Mouse (Mus musculus): ENCODE data around the gene Gm21954.

Gene Gm21954

GRCm38 (mm10) chr3:55462904-55463668, 8.9 kb downstream of the Gm21954 start:
- no peak for DNase-seq (ENCODE audit: low read depth, low spot score)

DNA sequence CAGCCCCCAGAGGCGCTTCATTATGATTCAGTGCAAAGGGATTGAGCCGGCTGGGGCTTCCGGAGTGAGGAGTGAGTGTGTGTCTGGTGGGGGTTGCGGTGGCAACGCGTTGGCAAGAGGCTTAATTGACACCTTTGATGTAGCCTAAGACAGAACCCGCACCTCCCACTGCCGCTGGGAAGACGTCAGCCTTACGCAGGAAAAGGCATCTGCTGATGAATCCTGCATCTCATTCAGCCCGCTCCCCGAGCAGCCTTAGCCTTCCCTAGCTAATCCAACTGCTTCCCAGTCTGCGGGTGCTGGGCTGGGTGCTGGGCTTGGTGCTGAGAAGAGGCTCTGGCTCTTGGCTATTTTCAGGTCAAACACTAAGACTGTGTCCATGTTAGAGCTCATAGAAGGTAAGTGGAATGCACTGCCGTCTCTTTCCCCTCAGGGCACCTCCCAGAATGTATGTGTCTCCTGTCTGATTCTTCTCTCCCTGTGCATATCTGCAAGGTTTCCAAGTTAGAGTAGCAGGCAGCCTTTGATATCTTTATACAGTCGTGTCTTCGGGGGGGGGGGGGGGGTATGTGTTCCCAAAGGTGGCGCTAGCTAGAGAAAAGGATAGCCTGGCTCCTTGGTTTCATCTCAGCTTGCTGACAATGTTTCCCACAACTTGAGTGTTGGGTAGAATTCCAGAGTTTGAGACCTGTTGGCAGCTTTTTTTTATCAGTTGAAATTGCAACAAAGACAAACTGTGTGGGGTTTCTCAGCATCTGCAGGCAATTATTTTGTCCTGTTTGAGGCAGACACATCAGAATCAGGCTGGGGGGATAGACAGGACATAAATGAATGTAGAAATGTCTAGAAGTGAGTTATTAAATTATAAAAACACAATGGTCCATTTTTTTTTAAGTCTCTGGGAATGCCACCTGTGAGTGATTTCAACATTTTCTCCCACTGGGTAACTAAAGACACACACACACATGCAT, 10.0 kb downstream of the Gm21954 start:
- DNase-seq (ENCODE audit: low read depth, low spot score): peak; percentile 97

DNA sequence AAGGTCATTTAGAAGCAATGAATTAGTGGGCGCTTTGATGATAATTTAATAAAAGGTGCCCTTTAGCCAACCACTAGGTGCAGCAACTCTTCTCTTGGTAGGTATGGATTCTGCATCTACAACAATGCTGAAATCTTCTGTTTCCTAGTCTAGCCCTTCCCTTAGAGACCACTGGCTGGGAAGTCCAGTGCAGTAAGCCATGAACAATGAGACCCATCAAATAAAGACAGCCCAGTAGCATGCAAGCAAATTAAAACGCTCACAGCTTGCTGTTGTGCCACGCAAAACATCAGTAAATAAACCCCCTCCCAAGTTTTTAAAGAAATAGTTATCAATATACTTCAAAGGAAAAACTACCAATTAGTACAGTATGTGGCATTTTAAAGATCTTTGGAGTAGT, 10.9 kb downstream of the Gm21954 start:
- no peak for DNase-seq (ENCODE audit: low read depth, low spot score)

DNA sequence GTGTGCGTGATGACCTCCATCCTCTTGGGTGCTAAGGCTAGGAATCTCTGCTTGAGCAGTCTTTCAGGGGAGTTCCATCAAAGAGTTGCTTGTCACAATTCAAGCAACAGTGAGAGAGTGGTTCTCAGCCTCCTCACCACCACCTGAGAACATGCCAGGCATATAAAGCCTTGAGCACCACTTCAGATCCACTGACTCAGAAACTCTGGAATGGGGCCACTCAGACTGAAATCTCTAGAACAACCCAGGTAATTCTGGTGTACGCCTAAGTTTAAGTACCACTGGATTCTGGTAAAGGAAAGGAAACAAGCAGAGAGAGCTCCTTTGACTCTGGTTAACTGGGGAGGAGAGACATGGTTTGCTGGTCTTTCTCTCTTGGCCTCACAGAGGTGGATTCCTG, 19.5 kb downstream of the Gm21954 start:
- DNase-seq (ENCODE audit: low read depth, low spot score): peak; percentile 62

DNA sequence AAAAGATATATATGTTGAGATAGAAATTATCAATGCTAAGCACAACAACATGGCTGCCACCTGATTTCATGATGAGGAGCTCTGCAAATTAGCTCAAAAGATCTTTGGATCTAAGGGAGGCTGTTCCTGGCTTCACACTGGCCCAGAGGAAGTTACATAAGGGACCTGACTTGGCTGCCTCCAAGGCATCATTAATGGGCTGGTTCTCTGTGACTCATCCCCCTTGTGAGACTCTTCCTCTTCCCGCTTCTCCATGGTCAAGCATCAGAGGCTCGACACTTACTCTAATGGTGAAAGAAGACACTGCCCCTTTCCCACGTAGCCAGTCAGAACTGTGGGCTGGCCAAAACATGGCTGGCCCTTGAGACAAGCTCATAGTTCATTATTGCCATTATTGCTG, 20.1 kb downstream of the Gm21954 start:
- DNase-seq (ENCODE audit: low read depth, low spot score): peak; percentile 52

DNA sequence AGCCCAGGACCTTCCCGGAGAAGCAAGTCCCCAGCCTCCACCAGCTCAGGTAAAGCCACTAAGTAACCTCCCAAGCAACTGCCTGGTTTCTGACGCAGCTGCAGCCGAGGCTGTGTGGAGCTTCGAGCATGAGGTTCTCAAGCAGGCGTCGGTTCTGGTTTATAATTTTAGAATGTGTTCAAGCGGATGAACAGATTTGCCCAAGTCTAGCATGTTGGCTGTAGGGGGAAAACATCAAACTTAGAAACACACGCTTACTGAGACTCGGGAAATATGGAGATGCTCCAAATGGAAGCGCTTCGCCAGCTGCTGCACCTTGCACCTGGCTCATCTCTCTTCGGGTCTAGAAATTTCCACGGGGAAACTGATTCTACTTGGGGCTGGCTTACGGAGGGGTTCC, 21.0 kb downstream of the Gm21954 start:
- peak; percentile 85 for DNase-seq (ENCODE audit: low read depth, low spot score)

DNA sequence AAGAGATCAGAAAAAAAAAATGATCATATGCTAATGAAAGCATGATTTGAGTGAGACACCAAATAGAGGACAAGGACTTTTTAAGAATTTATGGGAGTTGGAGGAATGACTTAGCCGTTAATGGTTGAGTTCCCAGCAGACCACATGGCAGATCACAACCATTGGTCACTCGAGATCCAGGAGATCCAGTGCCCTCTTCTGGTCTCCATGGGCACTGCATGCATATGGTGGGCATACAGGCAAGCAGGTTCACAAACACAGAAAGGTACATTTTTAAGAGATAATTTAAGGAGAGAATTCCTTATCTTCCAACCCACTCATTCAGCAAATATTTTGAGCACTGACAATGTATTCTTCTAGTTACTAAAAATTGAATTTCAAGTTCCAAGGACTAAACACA, 22.9 kb downstream of the Gm21954 start:
- no peak for DNase-seq (ENCODE audit: low read depth, low spot score)

GRCm38 (mm10) chr3:55447486-55448460, 24.2 kb downstream of the Gm21954 start:
- peak; percentile 98 for DNase-seq (ENCODE audit: low read depth, low spot score)

DNA sequence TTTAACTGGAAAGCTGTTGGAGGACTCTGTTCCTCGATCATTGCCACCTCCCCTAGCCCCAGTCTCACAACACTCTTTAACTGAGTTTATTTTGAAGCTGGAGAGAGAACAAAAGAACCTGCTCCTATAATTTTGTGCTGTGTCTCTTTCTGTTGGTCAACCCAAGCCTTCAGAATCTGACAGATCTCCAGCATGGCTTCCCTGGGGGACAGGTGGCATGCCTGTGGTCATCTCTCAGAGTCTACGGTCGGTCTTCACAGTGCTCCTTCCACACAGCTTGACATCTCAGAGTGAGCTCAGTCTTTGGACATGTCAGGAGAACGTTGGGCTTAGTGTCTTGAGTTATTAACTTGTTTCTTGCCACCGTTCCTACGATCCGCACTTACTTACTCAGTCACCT, 25.3 kb downstream of the Gm21954 start:
- no peak for DNase-seq (ENCODE audit: low read depth, low spot score)

DNA sequence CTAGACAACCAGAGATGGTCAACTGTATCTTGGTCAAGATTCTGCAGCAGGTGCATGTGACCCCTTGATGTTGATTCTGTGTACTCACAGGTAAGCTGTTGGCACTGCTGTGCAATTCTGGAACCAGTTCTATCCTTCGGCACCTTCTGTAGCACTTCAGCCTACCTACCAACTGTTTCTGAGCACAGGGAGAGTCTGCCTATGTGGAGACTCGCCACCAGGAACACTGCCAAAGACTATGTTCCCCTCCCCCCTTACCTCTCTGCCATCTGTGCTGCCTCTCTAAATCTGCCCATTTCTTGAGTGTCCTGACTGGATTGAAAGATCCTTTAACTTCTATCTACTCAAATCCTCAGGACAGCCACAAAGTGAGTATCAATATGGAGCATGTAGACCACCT, 28.3 kb downstream of the Gm21954 start:
- peak; percentile 95 for DNase-seq (ENCODE audit: low read depth, low spot score)

DNA sequence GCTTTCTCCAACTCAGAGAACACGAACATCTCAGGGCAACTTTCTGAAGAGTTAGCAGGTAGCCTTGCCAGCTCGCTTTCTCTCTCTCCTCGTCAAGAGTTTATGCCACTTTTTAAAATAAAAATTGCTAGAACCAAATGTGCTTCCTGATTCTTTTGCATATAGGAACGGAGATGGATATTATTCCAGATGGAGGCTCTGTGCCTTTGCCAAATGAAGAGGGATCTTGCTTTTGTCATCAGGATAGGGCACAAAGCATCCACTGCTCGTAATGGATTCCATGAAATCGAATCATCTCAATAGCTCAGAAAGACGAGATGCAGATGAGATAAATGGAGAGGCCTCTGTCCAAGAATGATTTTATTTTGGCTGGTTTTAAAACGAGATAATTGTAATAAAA, 28.7 kb downstream of the Gm21954 start:
- peak; percentile 76 for DNase-seq (ENCODE audit: low read depth, low spot score)

GRCm38 (mm10) chr3:55442012-55442645, 29.9 kb downstream of the Gm21954 start:
- DNase-seq (ENCODE audit: low read depth, low spot score): peak; percentile 91

DNA sequence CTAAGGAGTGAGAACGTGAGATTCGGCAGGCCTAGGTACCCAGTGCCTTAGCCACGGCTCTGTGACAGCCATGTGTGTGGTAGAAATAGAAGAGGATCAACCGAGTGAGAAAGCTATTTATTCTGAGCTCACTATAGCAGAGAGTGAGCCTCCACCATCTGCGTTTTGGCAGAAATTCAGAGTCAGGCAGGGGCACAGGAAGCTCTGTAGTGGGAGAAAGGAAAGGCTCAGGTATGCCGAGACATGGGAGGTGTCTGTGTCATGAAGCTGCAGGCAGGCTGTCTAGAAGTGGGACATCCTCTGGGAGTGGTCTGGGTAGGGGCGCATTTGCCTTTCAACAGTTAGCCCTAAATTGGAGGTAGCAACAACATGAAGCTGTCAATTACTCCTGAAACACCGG, 31.7 kb downstream of the Gm21954 start:
- DNase-seq (ENCODE audit: low read depth, low spot score): peak; percentile 95

DNA sequence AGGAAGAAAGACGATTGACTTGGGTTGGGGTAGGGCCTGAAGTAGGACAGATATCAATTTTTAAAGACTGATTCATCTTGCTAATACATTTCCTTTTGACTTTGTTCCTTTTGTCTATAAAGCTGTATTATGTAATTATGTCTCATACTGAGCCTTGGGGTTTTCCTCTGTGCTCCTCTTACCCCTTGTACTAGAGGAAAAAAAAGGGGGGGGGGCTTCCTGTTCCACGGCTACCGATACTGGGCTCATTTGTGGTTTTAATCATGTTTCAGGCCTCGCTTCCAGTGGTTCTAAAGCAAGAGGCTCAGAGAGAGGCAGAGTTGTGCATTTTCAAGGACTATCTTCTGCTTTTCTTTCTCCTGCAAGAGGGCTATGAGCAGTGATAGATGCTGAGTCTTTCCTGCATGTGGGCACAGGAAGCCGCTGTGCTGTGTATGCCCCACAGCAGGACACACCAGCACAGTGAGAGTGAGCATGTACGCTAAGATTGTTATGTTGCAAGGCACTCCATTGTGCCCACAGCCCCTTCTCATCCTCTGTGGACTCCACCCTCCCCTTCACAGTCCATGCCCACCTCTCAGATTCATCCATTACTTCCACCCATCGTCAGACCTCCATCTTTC, 33.1 kb downstream of the Gm21954 start:
- DNase-seq (ENCODE audit: low read depth, low spot score): no peak

DNA sequence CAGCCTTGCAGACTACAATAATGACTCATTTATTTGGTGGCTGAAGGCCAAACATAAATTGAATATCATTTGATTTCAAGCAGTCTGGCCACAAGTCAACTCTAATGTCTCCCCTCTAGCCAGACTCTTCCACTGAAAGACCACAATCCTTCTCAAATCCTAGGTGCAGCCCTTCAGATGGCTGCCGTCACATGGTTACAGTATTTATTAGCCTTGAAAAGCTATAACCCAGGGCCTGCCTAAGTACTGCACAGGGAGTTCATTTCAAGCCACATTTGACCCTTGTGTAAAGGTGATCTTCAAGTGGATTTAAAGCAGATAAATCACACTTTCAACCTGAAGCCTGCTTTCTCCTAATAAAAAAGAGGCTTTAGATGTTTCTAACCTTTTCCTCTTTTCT, 37.7 kb downstream of the Gm21954 start:
- DNase-seq (ENCODE audit: low read depth, low spot score): no peak

DNA sequence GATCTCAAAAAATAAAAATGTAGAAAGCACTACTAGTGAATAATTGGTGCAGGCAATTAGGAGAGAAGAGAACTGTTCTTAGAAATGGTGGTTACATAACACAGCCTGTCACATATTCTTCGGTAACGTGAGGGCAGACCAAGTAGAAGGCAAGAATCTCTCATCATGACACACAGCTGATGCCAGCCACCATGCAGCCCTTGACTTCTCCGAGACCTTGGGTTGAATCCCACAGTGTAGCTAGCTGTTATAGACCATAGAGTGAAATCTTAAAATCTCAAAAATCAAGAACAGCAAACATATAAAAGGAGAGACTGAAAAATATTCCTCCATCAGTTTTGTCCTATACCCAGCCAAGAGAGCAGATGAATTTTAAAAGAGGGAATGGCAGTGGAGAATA, 40.8 kb downstream of the Gm21954 start:
- DNase-seq (ENCODE audit: low read depth, low spot score): peak; percentile 58

- peak; percentile 73 for DNase-seq (ENCODE audit: low read depth, low spot score)
These were observed 41.9 kb downstream of the Gm21954 start for GRCm38 (mm10) chr3:55430022-55430549.

DNA sequence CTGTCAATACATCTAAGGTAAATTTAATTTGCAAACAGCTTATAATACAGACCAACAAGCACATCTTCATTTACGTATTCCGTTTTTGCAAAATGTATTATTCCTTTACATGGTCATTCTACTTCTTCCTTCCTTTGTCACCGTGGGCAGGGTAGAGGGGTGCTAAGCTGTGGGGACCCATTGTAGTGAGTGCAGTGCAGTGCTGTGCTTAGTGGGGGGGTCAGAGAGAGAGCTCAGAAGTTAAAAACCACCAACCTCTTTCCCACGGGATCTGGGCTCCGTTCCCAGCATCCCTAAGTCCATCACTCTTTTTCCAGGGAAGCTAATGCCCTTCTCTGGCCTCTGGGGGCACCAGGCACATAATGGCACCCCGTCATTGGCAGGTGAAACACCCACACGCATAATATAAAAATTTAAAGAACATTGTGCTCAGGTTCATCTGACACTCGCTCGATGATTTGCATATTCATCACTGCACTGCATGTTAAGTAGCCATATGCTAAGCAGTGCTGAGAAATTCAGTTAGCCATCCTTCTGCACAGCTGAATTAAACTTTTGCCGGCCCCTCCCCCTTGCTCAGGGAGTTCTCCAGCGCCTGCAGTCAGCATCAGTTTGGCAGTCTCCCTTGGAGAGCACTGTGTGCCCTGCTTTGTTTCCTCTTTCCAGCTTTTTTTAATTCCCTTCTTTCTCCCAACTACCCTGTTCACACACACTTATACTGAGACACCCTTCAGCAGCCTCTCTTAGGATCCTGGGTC, 48.2 kb downstream of the Gm21954 start:
- DNase-seq (ENCODE audit: low read depth, low spot score): peak; percentile 90

GRCm38 (mm10) chr3:55420436-55421083, 51.5 kb downstream of the Gm21954 start:
- no peak for DNase-seq (ENCODE audit: low read depth, low spot score)
